Mouse (Mus musculus) olfactory bulb, adult 2 months (tissue): ENCODE results near the gene Eps8l2. TPM values are rescaled to one million over a fixed set of nuclear protein-coding genes. Genes with fewer than 3 reads are reported as not detected.

Experiments
- H3K27ac ChIP-seq: fragments of 200-500 bp; 2 replicates; pipeline ENCODE4 v1.5.1; 2012; ENCODE audit warnings: low read depth, low read length; ENCODE audit not compliant: insufficient read depth
- H3K4me1 ChIP-seq: fragments of 200-500 bp; 2 replicates; pipeline ENCODE4 v1.6.1; 2012; ENCODE audit warnings: low read length; ENCODE audit not compliant: control insufficient read depth, insufficient read depth
- H3K4me3 ChIP-seq: fragments of 200-500 bp; 2 replicates; pipeline ENCODE4 v1.5.1; 2012; ENCODE audit warnings: mild to moderate bottlenecking, low read depth, low read length, moderate library complexity; ENCODE audit not compliant: insufficient read depth
- CTCF ChIP-seq: fragments of 200-500 bp; IDR thresholded peaks from 2 replicates; pipeline ENCODE4 v1.5.1; 2012; ENCODE audit warnings: low read depth, mild to moderate bottlenecking, low read length, moderate library complexity; ENCODE audit not compliant: insufficient read depth
- POLR2A ChIP-seq: fragments of 200-500 bp; IDR thresholded peaks from 2 replicates; pipeline ENCODE4 v1.6.1; 2012; ENCODE audit warnings: mild to moderate bottlenecking, low read depth, low read length, moderate library complexity; ENCODE audit not compliant: insufficient read depth
- WGBS: fragments of 180-500 bp; shearing (Covaris S2); methylation state at CpG from one replicate; pipeline ENCODE4 v1.1.7; 2018; 5-methylcytosine and 5-hydroxymethylcytosine counted together
- polyA plus RNA-seq: library from polyadenylated mRNA; stranded (reverse); fragments of >200 nt; gene quantifications from 2 replicates; pipeline ENCODE4 v1.2.4, GENCODE M21; 2012; ENCODE audit warnings: low replicate concordance; ENCODE audit not compliant: missing spikeins, insufficient read depth, insufficient read length

The Eps8l2 gene
- polyA plus RNA-seq, 1 experiment: not detected

GRCm38 (mm10) chr7:141339215-141339920, 688 bp downstream of the Eps8l2 start:
- no peak overlapping the region for H3K4me3 ChIP-seq
- peaks cover 12% of the 10 kb centered on the region for H3K4me1 ChIP-seq
- TF ChIP-seq POLR2A (no peak), CTCF (no peak)
- WGBS: 56% methylated on average over 20 of the region's 20 CpGs
- H3K27ac ChIP-seq: no peak overlapping the region

GRCm38 (mm10) chr7:141340023-141340422, 1.3 kb downstream of the Eps8l2 start:
- 86% methylated on average over 7 of the region's 7 CpGs for WGBS
- Histone ChIP-seq H3K4me3 (no peak overlapping the region), H3K27ac (no peak overlapping the region), H3K4me1 (peaks cover 11% of the 10 kb centered on the region)
- TF ChIP-seq POLR2A (no peak), CTCF (no peak)

- Histone ChIP-seq H3K4me1 (peaks cover 9% of the 10 kb centered on the region), H3K4me3 (no peak overlapping the region), H3K27ac (no peak overlapping the region)
- WGBS: 92% methylated on average over 6 of the region's 6 CpGs
- TF ChIP-seq POLR2A (no peak), CTCF (no peak)
Measured at GRCm38 (mm10) chr7:141340476-141340875, 1.8 kb downstream of the Eps8l2 start.

GRCm38 (mm10) chr7:141341689-141342226, 3.1 kb downstream of the Eps8l2 start:
- WGBS: 86% methylated on average over 10 of the region's 10 CpGs
- H3K27ac ChIP-seq: no peak overlapping the region
- TF ChIP-seq CTCF (no peak), POLR2A (no peak)
- H3K4me3 ChIP-seq: no peak overlapping the region
- peaks cover 9% of the 10 kb centered on the region for H3K4me1 ChIP-seq

GRCm38 (mm10) chr7:141343230-141343629, 4.5 kb downstream of the Eps8l2 start:
- peaks cover 6% of the 10 kb centered on the region; the same call in 1 of the 2 replicates for H3K4me1 ChIP-seq
- WGBS: 45% methylated on average over 2 of the region's 2 CpGs
- TF ChIP-seq POLR2A (no peak), CTCF (no peak)
- H3K4me3 ChIP-seq: no peak overlapping the region
- no peak overlapping the region for H3K27ac ChIP-seq

GRCm38 (mm10) chr7:141343696-141344095, 5.0 kb downstream of the Eps8l2 start:
- H3K4me3 ChIP-seq: no peak overlapping the region
- peaks cover 3% of the 10 kb centered on the region; the same call in 1 of the 2 replicates for H3K4me1 ChIP-seq
- TF ChIP-seq CTCF: no peak
- no peak for TF ChIP-seq POLR2A
- 78% methylated on average over 7 of the region's 7 CpGs for WGBS
- H3K27ac ChIP-seq: no peak overlapping the region

GRCm38 (mm10) chr7:141344787-141345186, 6.1 kb downstream of the Eps8l2 start:
- Histone ChIP-seq H3K27ac (no peak overlapping the region), H3K4me3 (no peak overlapping the region), H3K4me1 (no peaks in the 10 kb centered on the region; the same call in 1 of the 2 replicates)
- TF ChIP-seq POLR2A (no peak), CTCF (no peak)
- WGBS: 93% methylated on average over 5 of the region's 5 CpGs

- Histone ChIP-seq H3K27ac (no peak overlapping the region), H3K4me3 (no peak overlapping the region), H3K4me1 (peaks cover 12% of the 10 kb centered on the region)
- WGBS: 82% methylated on average over 6 of the region's 6 CpGs
- no peak for TF ChIP-seq CTCF
Measured at GRCm38 (mm10) chr7:141351061-141351460, 12.4 kb downstream of the Eps8l2 start.

GRCm38 (mm10) chr7:141355051-141355450, 16.4 kb downstream of the Eps8l2 start:
- TF ChIP-seq POLR2A: no peak
- TF ChIP-seq CTCF: no peak
- H3K27ac ChIP-seq: no peak overlapping the region
- peaks cover 15% of the 10 kb centered on the region for H3K4me1 ChIP-seq
- WGBS: 57% methylated on average over 8 of the region's 8 CpGs
- H3K4me3 ChIP-seq: no peak overlapping the region
